Mouse (Mus musculus) inflammation-experienced regulatory T-cells, adult 16 weeks (primary cell): ENCODE results near the gene Hypk. TPM values are rescaled to one million over a fixed set of nuclear protein-coding genes. Genes with fewer than 3 reads are reported as not detected.

Experiments
- polyA plus RNA-seq: library from polyadenylated mRNA; unstranded; fragments of 100-300 nt; shearing (Covaris generic); gene quantifications from one replicate; pipeline ENCODE4 v1.2.1, GENCODE M21; 2017

The Hypk gene
- polyA plus RNA-seq = 154 TPM

GRCm38 (mm10) chr2:121452990-121453389 lies at the start of gene Hypk:
Gene Hypk, plus strand, starts transcription at chr2:121453290.

GRCm38 (mm10) chr2:121413387-121414042 lies 39.6 kb upstream of the Hypk start, which contains the start of the genes Pdia3 and Catsper2:
Gene Pdia3, plus strand, starts transcription at chr2:121413775.
Gene Catsper2, minus strand, starts transcription at chr2:121413792.

GRCm38 (mm10) chr2:121444178-121444577 lies 8.9 kb upstream of the Hypk start, which contains the start of gene Ell3:
Gene Ell3, minus strand, starts transcription at chr2:121444278.

GRCm38 (mm10) chr2:121448739-121449535 lies 4.2 kb upstream of the Hypk start, which contains the start of gene Serf2:
Gene Serf2, plus strand, starts transcription at chr2:121449195.

GRCm38 (mm10) chr2:121456692-121457642 lies 3.9 kb downstream of the Hypk start, which contains the start of gene Serinc4:
Gene Serinc4, minus strand, starts transcription at chr2:121456781.

GRCm38 (mm10) chr2:121473301-121474179 lies 20.4 kb downstream of the Hypk start, which contains the start of gene Mfap1b:
Gene Mfap1b, minus strand, starts transcription at chr2:121474067.

GRCm38 (mm10) chr2:121505942-121506882 lies 53.1 kb downstream of the Hypk start, which contains the start of the genes Mfap1a and Wdr76:
Gene Mfap1a, minus strand, starts transcription at chr2:121506665.
Gene Wdr76, plus strand, starts transcription at chr2:121506723.

Other genes starting within 250 kb of the Hypk start
- gene Trp53bp1, start 181.9 kb upstream of the Hypk start, polyA plus RNA-seq = 82.8 TPM
- 0.05 TPM for gene Map1a, start 163.7 kb upstream of the Hypk start, polyA plus RNA-seq
- gene Ppip5k1, start 97.9 kb upstream of the Hypk start, polyA plus RNA-seq = 17.5 TPM
- gene Ckmt1, start 95.6 kb upstream of the Hypk start, polyA plus RNA-seq = not detected
- 0.11 TPM for gene Strc, start 66.1 kb upstream of the Hypk start, polyA plus RNA-seq
- 689 TPM for gene Pdia3, start 39.5 kb upstream of the Hypk start, polyA plus RNA-seq
- 1.8 TPM for gene Catsper2, start 39.5 kb upstream of the Hypk start, polyA plus RNA-seq
- gene Ell3, start 9.0 kb upstream of the Hypk start, polyA plus RNA-seq = 0.74 TPM
- 500 TPM for gene Serf2, start 4.1 kb upstream of the Hypk start, polyA plus RNA-seq
- 0.15 TPM for gene Serinc4, start 3.5 kb downstream of the Hypk start, polyA plus RNA-seq
- 121 TPM for gene Mfap1b, start 20.8 kb downstream of the Hypk start, polyA plus RNA-seq
- 42.8 TPM for gene Mfap1a, start 53.4 kb downstream of the Hypk start, polyA plus RNA-seq
- 7.5 TPM for gene Wdr76, start 53.4 kb downstream of the Hypk start, polyA plus RNA-seq